Mouse (Mus musculus) MEL (cell line): ENCODE measurements at regions not wholly inside any gene's neighbourhood (a gene's known extent, or its start where the extent isn't known, plus 50 kb on each side); places are given as distances from the start of the nearest gene placed in this dataset.

Experiments used
- DNase-seq: peaks from one replicate; pipeline ENCODE4 v3.0.0; 2011; ENCODE audit warnings: low read depth, low spot score
- H3K27ac ChIP-seq: 2 replicates; pipeline ENCODE4 v1.5.1; 2012; ENCODE audit warnings: low read depth, mild to moderate bottlenecking, control low read depth, low read length, moderate library complexity; ENCODE audit not compliant: control insufficient read depth
- H3K27me3 ChIP-seq, 2 experiments: fragments of 150-350 bp in 1 of 2; sonication (generic) in 1 of 2; 2 replicates each; pipeline ENCODE4 v1.6.1; 2012; ENCODE audit warnings: low read length in 2 of 2, mild to moderate bottlenecking in 2 of 2, improper control_type of control experiment in 1 of 2, moderate library complexity in 1 of 2; ENCODE audit not compliant: insufficient read depth in 2 of 2, control insufficient read depth in 1 of 2
- H3K36me3 ChIP-seq, 2 experiments: 2 replicates each; pipeline ENCODE4 v1.6.1; 2012 to 2014; ENCODE audit warnings: low read length in 2 of 2, improper control_type of control experiment in 1 of 2, inconsistent platforms in 1 of 2, mild to moderate bottlenecking in 1 of 2; ENCODE audit not compliant: insufficient read depth in 2 of 2, control insufficient read depth in 1 of 2
- H3K4me1 ChIP-seq, 2 experiments: fragments of 150-350 bp in 1 of 2; sonication (generic) in 1 of 2; 2 replicates each; pipeline ENCODE4 v1.6.1; 2012; ENCODE audit warnings: low read length in 2 of 2, improper control_type of control experiment in 1 of 2, mild to moderate bottlenecking in 1 of 2; ENCODE audit not compliant: insufficient read depth in 2 of 2, control insufficient read depth in 1 of 2
- H3K4me3 ChIP-seq, 2 experiments: fragments of 150-350 bp in 1 of 2; sonication (generic) in 1 of 2; 2 replicates each; pipeline ENCODE4 v1.5.1; 2012; ENCODE audit warnings: low read depth in 2 of 2, low read length in 2 of 2, mild to moderate bottlenecking in 2 of 2, moderate library complexity in 2 of 2, control low read depth in 1 of 2, improper control_type of control experiment in 1 of 2; ENCODE audit not compliant: control insufficient read depth in 1 of 2, insufficient read depth in 1 of 2
- H3K79me2 ChIP-seq: 2 replicates; pipeline ENCODE4 v1.6.1; 2012; ENCODE audit warnings: mild to moderate bottlenecking, low read length, moderate library complexity; ENCODE audit not compliant: control insufficient read depth, poor library complexity, insufficient read depth
- H3K9ac ChIP-seq: 2 replicates; pipeline ENCODE4 v1.6.1; 2012; ENCODE audit warnings: low read depth, mild to moderate bottlenecking, control low read depth, low read length, moderate library complexity; ENCODE audit not compliant: control insufficient read depth, poor library complexity, severe bottlenecking
- H3K9me3 ChIP-seq: fragments of 150-350 bp; sonication (generic); replicated peaks from 2 replicates; pipeline ENCODE4 v1.6.1; 2012; ENCODE audit warnings: mild to moderate bottlenecking, low read length, improper control_type of control experiment, moderate library complexity; ENCODE audit not compliant: insufficient read depth
- CHD1 ChIP-seq: IDR thresholded peaks from 2 replicates; pipeline ENCODE4 v1.6.1; 2012; ENCODE audit warnings: low read depth, mild to moderate bottlenecking, inconsistent platforms, low read length, improper control_type of control experiment
- CTCF ChIP-seq, 3 experiments: IDR thresholded peaks in 2 of 3; conservative IDR thresholded peaks in 1 of 3; 2 replicates each; pipeline ENCODE4 v1.5.1; 2011 to 2012; ENCODE audit warnings: low read length in 3 of 3, low read depth in 2 of 3, mild to moderate bottlenecking in 2 of 3, improper control_type of control experiment in 1 of 3, inconsistent platforms in 1 of 3, mixed read lengths in 1 of 3, moderate library complexity in 1 of 3; ENCODE audit not compliant: control insufficient read depth in 1 of 3, insufficient read depth in 1 of 3, poor library complexity in 1 of 3, severe bottlenecking in 1 of 3
- E2F4 ChIP-seq: IDR thresholded peaks from 2 replicates; pipeline ENCODE4 v1.6.1; 2011; ENCODE audit warnings: low read depth, low read length, improper control_type of control experiment, borderline replicate concordance
- ELF1 ChIP-seq: IDR thresholded peaks from 2 replicates; pipeline ENCODE4 v1.6.1; 2014; ENCODE audit warnings: low read depth, mild to moderate bottlenecking, inconsistent platforms, low read length, improper control_type of control experiment, moderate library complexity
- EP300 ChIP-seq, 2 experiments: IDR thresholded peaks; 2 replicates each; pipeline ENCODE4 v1.6.1; 2011; ENCODE audit warnings: improper control_type of control experiment in 2 of 2, low read length in 2 of 2, low read depth in 1 of 2, mild to moderate bottlenecking in 1 of 2
- ETS1 ChIP-seq: IDR thresholded peaks from 2 replicates; pipeline ENCODE4 v1.6.1; 2012; ENCODE audit warnings: low read depth, mild to moderate bottlenecking, inconsistent platforms, low read length, improper control_type of control experiment, moderate library complexity
- GABPA ChIP-seq: IDR thresholded peaks from 2 replicates; pipeline ENCODE4 v1.6.1; 2012; ENCODE audit warnings: low read depth, mild to moderate bottlenecking, inconsistent platforms, low read length, improper control_type of control experiment, moderate library complexity
- HCFC1 ChIP-seq: IDR thresholded peaks from 2 replicates; pipeline ENCODE4 v1.6.1; 2012; ENCODE audit warnings: low read depth, mild to moderate bottlenecking, inconsistent platforms, low read length, improper control_type of control experiment, moderate library complexity
- JUND ChIP-seq: IDR thresholded peaks from 2 replicates; pipeline ENCODE4 v1.6.1; 2011; ENCODE audit warnings: low read depth, mild to moderate bottlenecking, improper control_type of control experiment, low read length
- KAT2A ChIP-seq: conservative IDR thresholded peaks from 2 replicates; pipeline ENCODE4 v1.6.1; 2012; ENCODE audit warnings: low read depth, low read length, improper control_type of control experiment, inconsistent platforms
- MAFK ChIP-seq: IDR thresholded peaks from 2 replicates; pipeline ENCODE4 v1.6.1; 2011; ENCODE audit warnings: low read depth, mild to moderate bottlenecking, low read length, improper control_type of control experiment, borderline replicate concordance
- MAZ ChIP-seq: IDR thresholded peaks from 2 replicates; pipeline ENCODE4 v1.6.1; 2012; ENCODE audit warnings: low read depth, mild to moderate bottlenecking, inconsistent platforms, low read length, improper control_type of control experiment
- MEF2A ChIP-seq: IDR thresholded peaks from 2 replicates; pipeline ENCODE4 v1.6.1; 2014; ENCODE audit warnings: low read depth, mild to moderate bottlenecking, inconsistent platforms, low read length, improper control_type of control experiment; ENCODE audit not compliant: poor library complexity, insufficient replicate concordance, severe bottlenecking; ENCODE audit errors: extremely low read depth
- MYB ChIP-seq: IDR thresholded peaks from 2 replicates; pipeline ENCODE4 v1.6.1; 2011; ENCODE audit warnings: mild to moderate bottlenecking, low read depth, low read length, improper control_type of control experiment
- MYC ChIP-seq: IDR thresholded peaks from 2 replicates; pipeline ENCODE4 v1.6.1; 2011; ENCODE audit warnings: low read depth, mild to moderate bottlenecking, low read length, improper control_type of control experiment, moderate library complexity
- NELFE ChIP-seq: IDR thresholded peaks from 2 replicates; pipeline ENCODE4 v1.6.1; 2011; ENCODE audit warnings: low read depth, low read length, improper control_type of control experiment
- NRF1 ChIP-seq: IDR thresholded peaks from 2 replicates; pipeline ENCODE4 v1.6.1; 2014; ENCODE audit warnings: low read depth, mild to moderate bottlenecking, inconsistent platforms, low read length, improper control_type of control experiment, moderate library complexity; ENCODE audit not compliant: poor library complexity, insufficient read depth, severe bottlenecking
- POLR2A ChIP-seq, 2 experiments: IDR thresholded peaks; 2 replicates each; pipeline ENCODE4 v1.6.1; 2011 to 2012; ENCODE audit warnings: low read length in 2 of 2, mild to moderate bottlenecking in 2 of 2, control low read depth in 1 of 2, improper control_type of control experiment in 1 of 2, low read depth in 1 of 2, moderate library complexity in 1 of 2; ENCODE audit not compliant: control insufficient read depth in 1 of 2, insufficient read depth in 1 of 2, poor library complexity in 1 of 2
- POLR2AphosphoS2 ChIP-seq: IDR thresholded peaks from 2 replicates; pipeline ENCODE4 v1.6.1; 2011; ENCODE audit warnings: low read length, improper control_type of control experiment
- RAD21 ChIP-seq: IDR thresholded peaks from 2 replicates; pipeline ENCODE4 v1.6.1; 2011; ENCODE audit warnings: mild to moderate bottlenecking, low read depth, low read length, improper control_type of control experiment
- RCOR1 ChIP-seq: IDR thresholded peaks from 2 replicates; pipeline ENCODE4 v1.6.1; 2012; ENCODE audit warnings: low read depth, mild to moderate bottlenecking, inconsistent platforms, low read length, improper control_type of control experiment
- SMC3 ChIP-seq: IDR thresholded peaks from 2 replicates; pipeline ENCODE4 v1.6.1; 2011; ENCODE audit warnings: low read depth, low read length, improper control_type of control experiment
- TBP ChIP-seq: IDR thresholded peaks from 2 replicates; pipeline ENCODE4 v1.8.0; 2011; ENCODE audit warnings: low read depth, low read length, improper control_type of control experiment
- USF1 ChIP-seq: IDR thresholded peaks from 2 replicates; pipeline ENCODE4 v1.6.1; 2014; ENCODE audit warnings: low read depth, mild to moderate bottlenecking, inconsistent platforms, low read length, improper control_type of control experiment, moderate library complexity
- USF2 ChIP-seq, 2 experiments: IDR thresholded peaks; 2 replicates each; pipeline ENCODE4 v1.6.1; 2011 to 2012; ENCODE audit warnings: improper control_type of control experiment in 2 of 2, low read length in 2 of 2, borderline replicate concordance in 1 of 2, inconsistent platforms in 1 of 2, low read depth in 1 of 2, mild to moderate bottlenecking in 1 of 2; ENCODE audit not compliant: insufficient read depth in 1 of 2
- ZC3H11A ChIP-seq: IDR thresholded peaks from 2 replicates; pipeline ENCODE4 v1.6.1; 2012; ENCODE audit warnings: low read depth, mild to moderate bottlenecking, inconsistent platforms, low read length, improper control_type of control experiment
- ZKSCAN1 ChIP-seq: IDR thresholded peaks from 2 replicates; pipeline ENCODE4 v1.6.1; 2012; ENCODE audit warnings: low read depth, mild to moderate bottlenecking, inconsistent platforms, low read length, improper control_type of control experiment, moderate library complexity
- ZMIZ1 ChIP-seq: IDR thresholded peaks from 2 replicates; pipeline ENCODE4 v1.6.1; 2012; ENCODE audit warnings: low read depth, mild to moderate bottlenecking, inconsistent platforms, low read length, improper control_type of control experiment, moderate library complexity
- ZNF384 ChIP-seq: IDR thresholded peaks from 2 replicates; pipeline ENCODE4 v1.6.1; 2012; ENCODE audit warnings: low read depth, mild to moderate bottlenecking, inconsistent platforms, low read length, improper control_type of control experiment

DNA sequence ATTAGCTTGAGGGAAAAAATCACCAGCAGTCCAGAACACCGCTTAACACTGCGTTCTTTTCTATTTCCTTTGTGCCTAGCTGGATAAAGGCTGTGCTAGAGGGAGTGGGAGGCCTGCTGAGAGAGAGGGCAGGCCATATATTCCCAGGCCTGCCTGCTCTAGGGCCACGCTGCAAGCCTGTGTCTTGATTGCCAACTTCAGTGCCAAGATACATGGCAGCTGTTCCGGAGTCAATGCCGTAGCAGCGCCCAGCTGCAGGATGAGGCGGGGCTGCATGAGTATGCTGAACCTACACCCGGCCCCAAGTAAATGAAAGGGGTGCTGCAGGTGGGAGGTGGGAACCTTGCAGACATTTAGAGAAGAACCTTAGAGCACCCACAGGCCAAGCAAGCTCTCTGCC lies 127.5 kb upstream of the Eif4g2 start (continued):
- no peak for TF ChIP-seq MYB
- TF ChIP-seq MYC = no peak

DNA sequence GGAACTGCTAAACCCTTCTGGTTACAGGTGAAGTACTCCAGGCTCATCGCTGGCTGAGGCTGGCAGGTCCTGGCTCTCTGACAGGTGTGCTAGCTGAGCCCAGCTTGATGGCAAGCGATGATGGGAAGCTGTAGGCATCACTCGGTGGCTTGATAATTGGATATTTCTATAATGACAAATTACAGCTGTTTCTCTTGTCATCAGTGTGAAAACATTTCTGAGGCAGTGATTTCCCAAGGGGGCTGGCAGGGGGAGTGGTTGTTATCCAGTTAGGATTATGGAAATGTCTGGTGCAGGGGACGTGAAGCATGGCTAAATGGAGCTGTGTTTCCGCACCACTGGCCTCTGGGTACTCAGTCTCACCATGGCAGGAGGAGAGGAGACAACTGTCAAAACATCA lies 123.0 kb upstream of the Eif4g2 start:
- Histone ChIP-seq H3K9me3 (no peaks in the 10 kb centered on the region), H3K9ac (no peak overlapping the region), H3K27me3 (peaks cover 0 to 2% of the 10 kb centered on the region in 2 experiments; a peak in 1 of 4 replicates), H3K36me3 (no peaks in the 10 kb centered on the region), H3K27ac (no peak overlapping the region), H3K4me1 (no peaks in the 10 kb centered on the region), H3K79me2 (no peaks in the 10 kb centered on the region)
- DNase-seq = no peak
- TF ChIP-seq TBP (no peak), RAD21 (no peak), NRF1 (no peak), POLR2A (IDR thresholded peaks at IDR 0.05; ENCODE audit: control insufficient read depth in 1 of 2, insufficient read depth in 1 of 2, low read depth in 1 of 2, low read length in 2 of 2, poor library complexity in 1 of 2) (no peak), GABPA (no peak), CTCF (IDR thresholded peaks at IDR 0.05 in 2 of 3, conservative IDR thresholded peaks at IDR 0.05 in 1 of 3; ENCODE audit: control insufficient read depth in 1 of 3, insufficient read depth in 1 of 3, low read depth in 2 of 3, low read length in 3 of 3, poor library complexity in 1 of 3, severe bottlenecking in 1 of 3) (no peak), ETS1 (no peak), MAZ (no peak), USF1 (no peak), E2F4 (no peak), ZKSCAN1 (no peak)
- TF ChIP-seq, all 39 proteins: peak for 0
- no peak overlapping the region for H3K4me3 ChIP-seq

DNA sequence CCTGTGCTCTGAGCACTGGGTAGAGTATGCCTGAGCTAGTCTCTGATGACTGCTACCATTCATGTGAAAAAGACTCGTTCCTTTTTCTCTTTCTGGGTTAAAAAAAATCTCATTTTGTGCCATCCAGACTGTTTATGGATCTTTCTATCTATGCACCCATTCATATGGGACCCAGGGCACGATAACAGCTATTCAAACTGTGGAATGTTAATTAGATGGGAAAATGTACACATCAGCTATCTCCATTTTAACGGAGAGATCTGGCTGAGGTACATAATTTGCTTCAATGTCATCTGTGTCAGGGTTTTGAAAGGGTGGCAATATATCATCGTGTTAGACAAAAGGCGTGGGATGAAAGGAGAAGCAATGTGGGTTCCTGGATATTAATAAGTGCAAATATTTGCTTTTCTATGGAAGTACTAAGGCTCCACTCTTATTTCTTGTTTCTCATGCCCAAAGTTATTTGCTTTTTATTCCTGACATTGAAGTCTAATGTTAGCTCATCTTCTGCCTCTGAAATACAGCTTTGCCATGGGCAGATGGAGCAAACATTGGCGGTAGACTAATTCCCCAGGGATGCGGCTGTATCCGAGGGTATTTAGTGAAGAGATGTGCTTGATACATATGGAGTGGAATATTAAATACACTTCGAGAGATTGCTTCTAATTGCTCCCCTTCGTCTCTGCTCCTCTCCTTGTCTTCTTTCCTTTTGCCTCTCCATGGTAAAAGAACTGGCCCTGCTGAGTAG lies 116.0 kb upstream of the Eif4g2 start:
- Histone ChIP-seq H3K36me3 (no peaks in the 10 kb centered on the region), H3K9me3 (no peaks in the 10 kb centered on the region), H3K4me3 (no peak overlapping the region), H3K79me2 (no peaks in the 10 kb centered on the region), H3K27me3 (peaks cover 0 to 2% of the 10 kb centered on the region in 2 experiments; a peak in 1 of 4 replicates), H3K27ac (no peak overlapping the region), H3K4me1 (no peaks in the 10 kb centered on the region), H3K9ac (no peak overlapping the region)
- no peak for TF ChIP-seq ZMIZ1
- no peak for TF ChIP-seq RCOR1
- TF ChIP-seq MEF2A = no peak
- no peak for TF ChIP-seq MYB
- TF ChIP-seq USF2 (IDR thresholded peaks at IDR 0.05; ENCODE audit: borderline replicate concordance in 1 of 2, insufficient read depth in 1 of 2, low read depth in 1 of 2, low read length in 2 of 2) = no peak
- TF ChIP-seq MAFK = no peak
- no peak for TF ChIP-seq EP300 (IDR thresholded peaks at IDR 0.05; ENCODE audit: low read depth in 1 of 2, low read length in 2 of 2)
- no peak for TF ChIP-seq CHD1
- no peak for TF ChIP-seq HCFC1
- no peak for TF ChIP-seq JUND
- no peak for TF ChIP-seq SMC3
- no peak for TF ChIP-seq ELF1
- TF ChIP-seq POLR2A (IDR thresholded peaks at IDR 0.05; ENCODE audit: control insufficient read depth in 1 of 2, insufficient read depth in 1 of 2, low read depth in 1 of 2, low read length in 2 of 2, poor library complexity in 1 of 2) = no peak
- no peak for TF ChIP-seq ZNF384
- TF ChIP-seq POLR2AphosphoS2 = no peak
- no peak for TF ChIP-seq ZC3H11A
- no peak for TF ChIP-seq KAT2A
- no peak for TF ChIP-seq RAD21
- TF ChIP-seq NELFE = no peak
- TF ChIP-seq GABPA = no peak
- DNase-seq = no peak
